Mouse (Mus musculus) megakaryocyte, adult 5-6 weeks (primary cell): Measurements from ENCODE around the gene Nyap2. TPM values are rescaled to one million over a fixed set of nuclear protein-coding genes. Genes with fewer than 3 reads are reported as not detected.
A peak's percentile ranks its signal among the peaks of the same experiment; 100 is the strongest.

ENCODE experiments used
- ATAC-seq: 2 replicates; pipeline ENCODE4 v1.8.0; 2016; ENCODE audit warnings: mild to moderate bottlenecking, inconsistent platforms; ENCODE audit not compliant: poor library complexity, severe bottlenecking
- total RNA-seq, 2 experiments: library from RNA; stranded (forward) in 1 of 2; stranded (reverse) in 1 of 2; fragments of 153-499, 151-499 nt in 1 of 2; fragments of 221-1000, 200-1000 nt in 1 of 2; gene quantifications; 2 replicates each; pipeline versions ENCODE4 v1.2.3 to v1.2.4; 2015 to 2017

Gene Nyap2
- not detected in 2 replicates for total RNA-seq (2015)
- total RNA-seq (2017) = not detected in 2 replicates

DNA sequence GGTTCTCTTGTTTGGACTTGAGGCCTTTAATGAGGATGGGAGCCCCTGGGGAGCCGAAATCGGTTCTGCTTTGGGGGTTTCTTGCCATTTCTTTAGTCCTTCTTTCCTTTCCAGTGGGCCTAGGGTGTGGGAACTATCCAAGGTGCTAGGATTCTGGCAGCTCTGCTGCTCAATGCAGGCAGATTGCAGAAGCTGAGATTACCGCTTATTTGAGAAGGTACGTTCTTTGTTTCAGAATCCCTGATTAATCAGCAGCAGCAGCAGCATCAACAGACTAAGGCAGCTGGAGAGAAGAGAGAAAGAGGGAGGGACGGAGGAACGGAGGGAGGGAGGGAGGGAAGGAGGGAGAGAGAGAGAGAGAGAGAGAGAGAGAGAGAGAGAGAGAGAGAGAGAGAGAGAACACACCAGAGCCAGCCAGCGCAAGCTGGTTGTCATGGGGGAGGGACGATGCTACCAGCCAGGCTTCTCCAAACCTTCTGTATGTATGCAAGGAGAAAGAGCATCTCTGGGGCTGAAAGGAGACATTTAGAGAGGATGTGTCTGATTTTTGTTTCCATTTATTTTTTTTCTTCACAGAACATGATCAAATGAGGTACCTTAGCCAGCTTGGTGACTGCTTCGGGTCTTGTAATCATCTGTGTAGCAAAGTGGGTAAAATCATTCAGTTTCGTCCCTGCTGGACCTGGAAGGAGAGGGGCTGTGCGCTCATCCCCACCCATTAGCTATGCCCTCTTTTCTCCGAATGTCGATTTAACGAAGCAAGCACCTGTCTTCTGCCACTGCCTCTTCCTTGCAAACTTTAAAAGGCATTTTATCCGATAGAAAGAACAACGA is at the start of gene Nyap2:
TSS of gene Nyap2 (plus strand) at position 120 of the 834 bp plus-strand sequence.
- no peak for ATAC-seq

DNA sequence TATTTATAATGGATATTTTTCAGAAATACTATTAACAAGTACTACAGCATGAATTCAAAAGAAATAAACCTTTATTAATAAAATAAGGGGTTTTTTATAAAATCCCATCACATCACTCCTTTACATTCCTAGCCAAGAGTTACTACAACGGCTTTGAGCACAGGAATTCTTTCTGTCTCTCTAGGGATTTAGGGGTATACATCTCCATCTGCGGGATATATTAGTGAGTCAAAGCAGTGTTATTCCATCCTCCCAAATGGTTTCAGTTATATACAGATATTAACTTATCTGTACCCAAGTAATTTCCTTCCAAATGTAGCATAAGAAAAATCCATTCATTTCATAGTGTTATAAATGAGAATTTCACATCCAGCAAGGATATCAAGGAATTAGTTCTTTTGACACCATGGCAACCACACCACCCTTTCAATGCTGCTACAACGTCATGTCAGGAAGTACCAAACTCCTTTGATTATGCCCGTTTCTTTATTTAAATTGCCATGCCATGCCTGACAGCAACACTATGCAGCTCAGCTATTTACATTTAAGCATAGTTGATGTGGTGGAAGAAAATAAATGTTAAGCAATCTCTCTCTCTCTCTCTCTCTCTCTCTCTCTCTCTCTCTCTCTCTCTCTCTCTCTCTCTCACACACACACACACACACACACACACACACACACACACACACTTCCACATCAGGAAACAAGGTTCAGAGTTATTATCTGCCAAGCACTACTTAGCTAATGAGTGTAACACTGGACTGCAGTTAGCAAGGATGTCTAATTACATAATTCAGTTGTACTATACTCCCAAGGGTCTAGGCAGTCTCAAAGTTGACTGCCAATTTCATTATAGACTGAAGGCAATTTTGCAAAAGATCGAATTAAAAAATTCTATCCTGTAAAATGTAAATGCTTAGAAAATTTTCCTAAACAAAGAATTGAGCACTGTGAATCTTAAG is 33.6 kb upstream of the Nyap2 start:
- no peak for ATAC-seq

DNA sequence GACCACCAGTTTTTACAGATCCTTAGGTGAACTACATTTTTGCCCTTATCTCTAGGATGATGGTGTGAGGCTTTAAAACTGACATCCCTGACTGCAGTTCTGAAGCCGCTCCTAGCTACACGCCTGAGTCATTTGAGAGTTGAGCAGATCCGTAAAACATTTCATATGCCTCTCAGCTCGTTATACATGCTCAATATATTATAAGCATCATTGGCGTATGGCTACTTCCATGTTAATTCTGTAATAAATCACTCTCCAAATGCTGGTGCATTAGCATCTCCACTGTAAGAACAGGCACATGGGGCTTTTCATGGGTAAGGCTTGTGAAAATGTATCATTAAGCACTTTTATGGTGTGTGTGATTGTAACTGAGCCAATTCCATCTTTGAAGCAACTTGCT is 18.4 kb upstream of the Nyap2 start:
- 0 out of 2 replicates have a peak, but pooled peaks have one; percentile 24 for ATAC-seq

DNA sequence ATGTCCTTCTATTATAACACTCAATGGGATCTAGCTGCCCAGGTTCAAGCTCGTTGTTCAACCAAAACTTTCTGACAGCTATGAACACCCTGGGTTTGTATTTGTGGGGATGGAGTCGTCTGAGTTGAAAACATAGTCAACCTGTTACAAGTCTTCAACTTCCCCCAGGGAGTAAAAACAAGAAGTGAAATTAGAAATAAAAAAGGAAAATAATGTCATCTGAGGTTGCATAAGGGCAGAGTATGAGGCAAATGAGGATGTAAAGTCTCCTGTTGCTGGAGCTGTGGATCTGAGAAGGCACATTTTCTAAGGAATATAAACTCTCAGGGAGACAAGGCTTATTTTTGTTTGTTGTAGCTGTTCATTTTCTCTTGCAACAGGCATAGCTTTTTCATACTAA is 17.9 kb upstream of the Nyap2 start:
- ATAC-seq = peak; percentile 94

DNA sequence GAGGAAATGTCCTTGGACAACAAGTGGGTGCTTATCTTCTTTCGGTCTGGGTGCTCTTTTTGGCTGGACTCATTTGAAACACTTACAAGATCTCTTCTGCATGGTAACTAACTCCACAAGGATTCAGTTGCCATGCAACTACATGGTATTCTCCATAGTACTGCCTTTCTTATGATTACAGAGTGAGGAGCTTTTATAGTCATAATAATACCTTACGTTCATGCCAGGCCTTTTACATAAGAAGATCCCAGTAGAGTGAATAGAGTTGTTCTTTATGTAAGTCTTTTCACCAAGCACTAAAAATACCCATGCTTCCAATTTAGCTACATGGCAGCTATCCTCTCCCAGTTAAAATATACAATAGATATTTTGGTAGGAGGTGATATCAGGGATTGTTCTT is 13.9 kb upstream of the Nyap2 start:
- ATAC-seq = no peak

DNA sequence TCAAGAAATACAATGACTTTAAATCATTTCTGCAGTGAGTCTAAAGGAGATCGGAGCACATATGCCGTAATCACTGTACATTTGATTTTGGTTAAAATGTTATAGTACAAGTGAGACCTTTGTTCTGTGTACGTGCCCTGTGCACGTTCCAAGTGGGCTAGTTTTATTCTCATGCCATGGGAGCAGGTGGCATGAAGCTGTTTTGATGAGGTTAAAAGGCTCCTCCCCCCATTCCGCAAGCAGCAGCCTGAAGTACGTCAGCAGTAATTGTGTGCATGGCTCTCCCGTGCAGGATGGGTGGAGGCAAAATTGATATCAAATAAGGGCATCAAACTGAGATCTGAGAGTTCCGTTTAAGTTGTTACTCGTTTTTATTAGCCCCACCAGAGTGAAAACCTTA is 491 bp upstream of the Nyap2 start:
- ATAC-seq = no peak

DNA sequence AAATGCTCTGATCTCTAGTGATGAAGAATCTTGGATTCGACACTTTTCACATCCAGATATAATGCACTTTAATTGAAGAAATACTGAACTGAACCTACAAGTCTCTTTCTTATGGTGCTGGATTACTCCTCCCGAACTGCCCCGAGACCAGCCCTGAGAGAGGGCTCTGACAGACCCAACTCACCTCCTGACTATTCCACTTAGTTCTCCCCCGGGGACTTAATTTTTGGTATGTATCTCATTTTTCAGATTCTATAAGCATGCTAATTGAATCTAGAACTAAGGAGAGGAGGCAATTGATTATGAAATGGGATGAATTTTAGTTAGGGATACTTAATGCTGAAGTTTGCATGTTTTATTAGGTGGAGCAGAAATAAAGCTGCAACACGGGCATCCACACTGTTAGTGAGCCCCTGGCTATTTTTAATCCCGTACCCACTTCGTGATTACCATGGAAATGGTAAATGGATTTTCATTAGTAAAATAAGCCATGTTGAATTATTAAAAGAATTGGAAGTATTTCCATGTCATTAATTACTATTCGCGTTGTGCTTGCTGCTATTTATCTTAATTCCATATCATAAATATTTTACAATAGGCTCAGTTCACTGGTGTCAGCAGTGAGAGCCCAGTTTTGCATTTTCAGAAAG is 1.0 kb downstream of the Nyap2 start:
- ATAC-seq = no peak

DNA sequence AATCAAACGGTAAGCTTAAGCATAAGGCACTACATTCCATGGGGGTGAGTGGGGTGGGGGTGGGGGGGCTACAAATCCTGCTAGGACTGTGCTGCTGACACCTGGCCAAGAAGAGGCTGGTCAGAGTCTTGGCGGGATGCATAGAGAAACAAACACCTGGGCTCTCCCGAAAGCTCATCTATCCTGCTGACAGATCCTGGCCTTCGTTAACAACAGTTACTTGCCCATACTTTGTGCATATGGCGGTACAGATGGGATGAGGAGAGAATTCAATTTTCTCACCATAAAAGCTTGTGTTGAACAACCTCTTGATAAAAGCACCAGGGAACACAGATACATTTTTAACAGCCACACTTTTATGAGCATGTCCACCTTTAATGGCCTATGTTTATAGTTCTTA is 10.7 kb downstream of the Nyap2 start:
- no peak for ATAC-seq

DNA sequence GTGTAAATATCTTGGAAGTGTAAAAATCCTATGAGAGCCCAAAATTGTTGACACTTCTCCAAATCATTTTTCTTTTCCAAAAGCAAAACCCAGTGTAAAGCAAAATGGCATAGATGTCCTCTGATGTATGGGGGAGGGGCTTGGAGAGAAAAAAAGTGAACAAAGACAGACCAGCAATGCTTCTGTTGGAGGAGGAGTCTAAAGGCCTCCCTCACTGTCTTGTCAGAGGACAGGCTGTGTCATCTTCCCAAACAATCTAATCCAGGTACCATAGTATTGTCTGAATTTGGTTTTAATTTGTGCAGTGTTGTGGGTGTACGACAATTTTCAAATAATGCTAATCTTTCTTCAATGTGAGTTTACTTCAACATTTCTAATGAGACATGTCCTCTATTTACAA is 13.7 kb downstream of the Nyap2 start:
- ATAC-seq = no peak

DNA sequence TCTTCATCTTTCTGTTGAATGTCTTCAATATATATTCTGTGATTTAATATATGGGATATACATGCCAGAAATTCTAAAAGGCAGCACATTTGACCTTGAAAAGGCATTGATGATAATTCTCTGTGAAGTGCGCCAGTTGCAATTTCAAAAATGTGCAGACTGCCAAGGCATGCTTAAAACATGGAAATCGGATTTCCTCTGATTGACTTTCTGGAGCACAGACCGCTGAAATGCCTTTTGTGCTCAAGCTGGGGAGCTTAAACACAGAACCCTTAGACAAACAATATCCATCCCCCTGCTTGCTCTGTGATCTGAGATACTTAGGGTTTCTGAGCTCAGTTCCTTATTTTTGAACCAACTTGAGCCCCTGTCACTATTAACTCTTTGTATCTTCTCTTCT is 14.2 kb downstream of the Nyap2 start:
- no peak for ATAC-seq

DNA sequence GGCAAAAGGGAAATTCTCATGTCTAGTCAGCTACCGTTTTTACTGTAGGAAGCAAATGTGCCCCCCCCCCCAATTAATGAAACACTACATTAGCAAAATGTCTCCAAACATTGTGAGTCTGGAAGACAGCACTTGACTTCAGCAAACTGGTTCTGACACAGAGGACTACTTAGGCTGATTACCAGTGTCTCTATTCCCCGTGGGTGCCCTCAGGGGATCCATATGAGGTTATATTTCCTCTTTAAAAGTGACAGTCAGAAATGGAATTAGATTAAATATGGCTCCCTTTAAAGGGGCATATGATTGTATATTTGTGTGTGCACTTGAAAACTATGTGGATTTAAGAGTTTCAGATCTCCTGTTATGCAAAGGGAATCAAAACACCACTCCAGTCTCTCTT is 15.3 kb downstream of the Nyap2 start:
- ATAC-seq = no peak

DNA sequence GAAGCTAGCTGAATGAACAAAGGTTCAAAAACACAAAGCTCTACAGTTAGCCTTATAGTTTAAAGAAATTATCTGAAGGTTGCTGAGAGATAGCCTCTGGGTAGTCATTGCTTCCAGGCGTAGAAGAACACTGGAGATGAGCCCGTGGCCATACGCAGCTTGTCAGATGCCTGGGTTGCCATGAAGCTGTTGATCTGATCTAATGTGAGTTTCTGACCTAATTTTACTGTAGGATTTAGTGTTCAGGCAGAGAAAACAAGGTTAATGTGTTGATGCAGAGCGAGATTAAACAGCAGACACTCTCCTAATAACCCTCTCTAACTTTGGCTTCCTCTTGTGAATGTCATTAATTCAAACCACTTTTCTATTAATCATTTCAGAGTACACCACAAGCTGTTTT is 16.1 kb downstream of the Nyap2 start:
- ATAC-seq = no peak

DNA sequence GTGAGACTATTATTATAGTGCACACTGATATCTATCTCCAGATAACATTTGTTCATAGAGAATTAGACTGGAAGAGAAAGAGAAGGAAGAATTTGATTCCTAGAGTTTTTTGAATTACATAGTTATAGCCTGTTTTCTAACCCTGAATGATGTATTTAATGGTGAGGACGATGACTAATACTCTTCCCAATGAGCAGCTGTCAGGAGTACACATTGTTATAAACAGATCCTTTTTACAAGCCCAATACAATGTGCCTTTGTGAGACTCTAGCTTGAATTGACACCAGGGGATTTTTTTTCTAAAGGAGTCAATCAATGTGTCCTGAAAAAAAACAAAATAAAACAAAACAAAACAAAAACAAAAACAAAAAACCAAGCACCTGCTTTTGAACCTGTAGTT is 22.2 kb downstream of the Nyap2 start:
- ATAC-seq = no peak

DNA sequence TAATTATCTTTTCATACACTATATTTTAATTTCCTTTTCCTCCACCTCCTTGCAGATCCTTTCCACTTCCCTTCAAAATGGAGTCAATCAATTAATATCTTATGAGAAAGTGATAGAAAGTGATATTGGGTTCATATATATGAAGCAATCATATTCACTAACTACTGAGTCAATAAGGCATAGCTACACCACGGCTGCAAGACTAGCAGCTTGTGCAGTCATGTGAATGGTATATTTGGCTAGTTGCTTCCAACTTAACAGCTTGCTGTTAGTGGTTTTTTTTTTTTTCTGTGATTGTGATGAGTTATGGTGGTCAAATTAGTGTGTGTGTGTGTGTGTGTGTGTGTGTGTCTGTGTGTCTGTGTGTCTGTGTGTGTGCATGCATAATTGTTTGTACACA is 25.0 kb downstream of the Nyap2 start:
- no peak for ATAC-seq

DNA sequence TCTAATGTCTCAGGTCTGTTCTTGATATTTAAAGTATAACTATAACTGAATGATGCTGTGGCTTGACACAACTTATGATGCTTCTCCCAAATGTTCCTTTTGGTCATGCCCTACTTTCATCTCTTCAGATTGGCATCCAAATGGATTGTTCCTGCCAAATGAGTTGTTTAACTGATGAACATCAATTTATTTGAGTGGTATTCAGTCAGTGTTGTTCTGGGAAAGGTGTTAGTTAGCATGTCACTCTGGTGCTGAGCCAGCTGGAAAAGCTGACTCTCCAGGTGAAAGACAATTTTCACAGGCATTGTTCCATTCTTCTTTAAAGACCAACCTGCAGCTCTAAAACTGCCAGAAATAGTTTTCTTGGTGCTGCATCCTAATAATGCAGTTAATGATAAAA is 43.0 kb downstream of the Nyap2 start:
- ATAC-seq = no peak

DNA sequence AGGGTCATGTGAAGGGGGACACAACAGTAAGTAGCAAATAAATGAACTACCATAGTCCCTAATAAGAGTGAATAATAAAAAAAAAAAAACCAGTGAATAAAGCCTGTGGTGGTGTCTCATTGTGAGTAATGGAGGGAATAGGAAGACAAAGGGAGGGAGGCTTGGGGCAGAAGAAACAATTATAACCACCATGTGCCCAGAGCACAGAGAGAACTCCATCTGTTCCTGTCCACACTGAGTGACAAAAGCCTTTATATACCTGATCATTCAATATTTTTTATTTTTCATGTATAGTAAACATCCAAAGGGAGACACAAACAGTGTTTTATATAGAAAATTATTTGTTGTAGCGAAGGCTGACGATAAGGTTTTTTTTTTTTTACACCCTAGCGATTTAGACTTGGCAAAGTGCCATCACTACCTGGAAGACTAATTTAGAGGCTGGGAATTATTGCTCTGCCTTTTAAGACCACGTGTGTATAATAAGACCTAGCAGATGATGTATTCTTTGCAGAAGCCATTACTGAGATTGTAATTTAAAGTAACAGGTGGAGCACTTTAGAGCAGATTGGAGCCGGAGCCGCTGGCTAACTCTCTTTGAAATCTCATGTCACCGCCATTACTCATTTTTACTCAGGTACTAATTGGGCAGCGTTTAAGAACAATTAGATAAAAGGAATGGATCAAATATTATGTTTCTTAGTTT is 55.4 kb downstream of the Nyap2 start:
- ATAC-seq = no peak

DNA sequence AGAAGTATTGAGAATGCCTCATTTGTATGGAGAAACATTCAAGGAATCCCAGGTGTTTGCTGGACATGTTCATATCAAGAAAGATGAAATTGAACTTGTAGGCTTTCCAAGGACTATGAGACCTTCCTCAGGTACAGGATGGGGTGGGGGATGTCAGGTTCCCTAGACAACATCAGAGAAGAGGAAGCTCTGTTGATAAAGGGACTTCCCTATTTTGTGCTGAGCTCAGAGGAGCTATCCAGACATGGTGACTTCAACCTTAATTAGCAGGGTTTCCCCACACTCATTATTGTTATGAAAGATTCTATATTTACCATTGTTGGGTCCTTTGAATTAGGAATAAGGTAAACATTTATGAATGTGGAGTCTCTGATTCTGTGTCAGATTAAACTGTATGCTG is 67.1 kb downstream of the Nyap2 start:
- ATAC-seq = 0 out of 2 replicates have a peak, but pooled peaks have one; percentile 49

DNA sequence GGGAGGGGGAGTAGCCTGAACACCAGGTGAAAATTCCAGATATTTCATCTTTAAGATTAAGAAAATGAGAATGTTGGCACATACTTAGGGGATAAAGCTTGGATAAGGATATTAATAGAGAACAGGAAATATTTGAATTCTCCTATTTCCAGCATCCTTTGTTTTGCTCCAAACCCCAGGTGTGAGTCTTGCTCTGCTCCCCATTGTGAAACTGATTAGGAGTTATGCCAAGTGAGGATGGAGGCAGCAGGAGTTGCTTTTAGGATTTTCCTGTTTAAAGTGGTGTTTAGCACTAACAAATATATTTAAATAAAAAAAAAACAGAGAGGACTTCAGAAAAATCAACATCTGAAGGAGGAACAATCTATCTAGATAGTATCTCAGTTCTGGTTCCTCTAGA is 68.8 kb downstream of the Nyap2 start:
- no peak for ATAC-seq

DNA sequence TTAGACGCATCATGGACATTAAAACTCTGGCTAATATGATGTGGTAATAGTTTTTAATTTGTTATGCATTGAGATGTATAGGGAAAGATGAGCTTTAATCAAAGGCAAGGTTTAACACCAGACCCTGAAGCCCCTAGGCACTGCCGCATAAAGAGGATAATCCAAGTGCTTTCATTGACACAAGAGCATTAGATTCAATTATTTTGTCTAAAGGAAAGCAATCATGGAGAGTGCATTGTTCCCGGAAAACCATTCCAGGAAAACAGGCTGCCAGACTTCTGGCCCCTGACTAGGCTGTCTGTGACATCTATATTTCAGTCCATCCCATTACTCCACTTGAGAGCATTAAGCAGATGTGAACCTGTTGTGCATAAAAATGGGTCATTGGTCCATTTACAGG is 92.5 kb downstream of the Nyap2 start:
- no peak for ATAC-seq

DNA sequence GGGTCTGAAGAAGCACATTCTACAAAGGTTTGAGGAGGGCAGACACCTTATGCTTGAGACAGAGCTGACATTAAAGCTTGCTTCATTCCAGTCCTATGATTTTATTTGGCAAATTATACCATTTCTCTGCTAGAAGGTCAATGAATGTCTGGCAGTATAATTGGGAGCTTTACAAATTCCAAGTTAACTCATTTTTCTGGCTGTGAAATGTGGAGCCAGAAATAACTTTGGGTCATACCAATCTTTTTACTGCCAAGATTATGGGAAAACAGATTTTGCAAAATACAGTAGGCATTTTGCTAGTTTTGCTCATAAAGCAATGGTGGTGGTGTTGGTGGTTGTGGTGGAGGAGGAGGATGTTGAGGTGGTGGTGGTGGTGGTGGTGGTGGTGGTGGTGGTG is 96.0 kb downstream of the Nyap2 start:
- no peak for ATAC-seq

DNA sequence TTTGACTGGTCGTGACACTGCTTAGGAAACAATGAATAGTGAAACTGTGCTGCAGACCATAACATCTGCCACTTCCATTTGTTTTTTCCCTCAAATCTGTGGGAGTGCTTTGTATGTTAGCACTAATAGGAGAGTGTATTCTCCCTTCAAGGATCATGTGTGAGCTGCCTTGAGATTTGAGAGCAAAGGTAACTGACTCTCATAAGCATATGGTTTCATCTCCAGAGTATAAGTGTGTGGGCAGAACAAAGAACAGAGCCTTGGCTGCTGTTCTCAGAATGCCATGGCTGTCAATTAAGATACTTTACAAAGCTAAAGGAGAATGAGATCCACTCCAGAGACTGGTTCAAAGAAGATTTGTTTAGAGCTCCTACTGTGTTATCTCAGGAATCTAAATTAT is 96.6 kb downstream of the Nyap2 start:
- no peak for ATAC-seq
